Mouse (Mus musculus) MEL (cell line): ENCODE measurements around the gene Fam76a. TPM values are rescaled to one million over a fixed set of nuclear protein-coding genes. Genes with fewer than 3 reads are reported as not detected.

Source experiments
- DNase-seq: peaks from one replicate; pipeline ENCODE4 v3.0.0; 2011; ENCODE audit warnings: low read depth, low spot score
- H3K27ac ChIP-seq: 2 replicates; pipeline ENCODE4 v1.5.1; 2012; ENCODE audit warnings: low read depth, mild to moderate bottlenecking, control low read depth, low read length, moderate library complexity; ENCODE audit not compliant: control insufficient read depth
- H3K27me3 ChIP-seq, 2 experiments: fragments of 150-350 bp in 1 of 2; sonication (generic) in 1 of 2; 2 replicates each; pipeline ENCODE4 v1.6.1; 2012; ENCODE audit warnings: low read length in 2 of 2, mild to moderate bottlenecking in 2 of 2, improper control_type of control experiment in 1 of 2, moderate library complexity in 1 of 2; ENCODE audit not compliant: insufficient read depth in 2 of 2, control insufficient read depth in 1 of 2
- H3K36me3 ChIP-seq, 2 experiments: 2 replicates each; pipeline ENCODE4 v1.6.1; 2012 to 2014; ENCODE audit warnings: low read length in 2 of 2, improper control_type of control experiment in 1 of 2, inconsistent platforms in 1 of 2, mild to moderate bottlenecking in 1 of 2; ENCODE audit not compliant: insufficient read depth in 2 of 2, control insufficient read depth in 1 of 2
- H3K4me1 ChIP-seq, 2 experiments: fragments of 150-350 bp in 1 of 2; sonication (generic) in 1 of 2; 2 replicates each; pipeline ENCODE4 v1.6.1; 2012; ENCODE audit warnings: low read length in 2 of 2, improper control_type of control experiment in 1 of 2, mild to moderate bottlenecking in 1 of 2; ENCODE audit not compliant: insufficient read depth in 2 of 2, control insufficient read depth in 1 of 2
- H3K4me3 ChIP-seq, 2 experiments: fragments of 150-350 bp in 1 of 2; sonication (generic) in 1 of 2; 2 replicates each; pipeline ENCODE4 v1.5.1; 2012; ENCODE audit warnings: low read depth in 2 of 2, low read length in 2 of 2, mild to moderate bottlenecking in 2 of 2, moderate library complexity in 2 of 2, control low read depth in 1 of 2, improper control_type of control experiment in 1 of 2; ENCODE audit not compliant: control insufficient read depth in 1 of 2, insufficient read depth in 1 of 2
- H3K79me2 ChIP-seq: 2 replicates; pipeline ENCODE4 v1.6.1; 2012; ENCODE audit warnings: mild to moderate bottlenecking, low read length, moderate library complexity; ENCODE audit not compliant: control insufficient read depth, poor library complexity, insufficient read depth
- H3K9ac ChIP-seq: 2 replicates; pipeline ENCODE4 v1.6.1; 2012; ENCODE audit warnings: low read depth, mild to moderate bottlenecking, control low read depth, low read length, moderate library complexity; ENCODE audit not compliant: control insufficient read depth, poor library complexity, severe bottlenecking
- H3K9me3 ChIP-seq: fragments of 150-350 bp; sonication (generic); replicated peaks from 2 replicates; pipeline ENCODE4 v1.6.1; 2012; ENCODE audit warnings: mild to moderate bottlenecking, low read length, improper control_type of control experiment, moderate library complexity; ENCODE audit not compliant: insufficient read depth
- BHLHE40 ChIP-seq: IDR thresholded peaks from 2 replicates; pipeline ENCODE4 v1.6.1; 2012; ENCODE audit warnings: low read depth, mild to moderate bottlenecking, inconsistent platforms, low read length, improper control_type of control experiment, borderline replicate concordance
- CHD1 ChIP-seq: IDR thresholded peaks from 2 replicates; pipeline ENCODE4 v1.6.1; 2012; ENCODE audit warnings: low read depth, mild to moderate bottlenecking, inconsistent platforms, low read length, improper control_type of control experiment
- CHD2 ChIP-seq: IDR thresholded peaks from 2 replicates; pipeline ENCODE4 v1.6.1; 2011; ENCODE audit warnings: low read length, improper control_type of control experiment
- CTCF ChIP-seq, 3 experiments: IDR thresholded peaks in 2 of 3; conservative IDR thresholded peaks in 1 of 3; 2 replicates each; pipeline ENCODE4 v1.5.1; 2011 to 2012; ENCODE audit warnings: low read length in 3 of 3, low read depth in 2 of 3, mild to moderate bottlenecking in 2 of 3, improper control_type of control experiment in 1 of 3, inconsistent platforms in 1 of 3, mixed read lengths in 1 of 3, moderate library complexity in 1 of 3; ENCODE audit not compliant: control insufficient read depth in 1 of 3, insufficient read depth in 1 of 3, poor library complexity in 1 of 3, severe bottlenecking in 1 of 3
- E2F4 ChIP-seq: IDR thresholded peaks from 2 replicates; pipeline ENCODE4 v1.6.1; 2011; ENCODE audit warnings: low read depth, low read length, improper control_type of control experiment, borderline replicate concordance
- ETS1 ChIP-seq: IDR thresholded peaks from 2 replicates; pipeline ENCODE4 v1.6.1; 2012; ENCODE audit warnings: low read depth, mild to moderate bottlenecking, inconsistent platforms, low read length, improper control_type of control experiment, moderate library complexity
- GABPA ChIP-seq: IDR thresholded peaks from 2 replicates; pipeline ENCODE4 v1.6.1; 2012; ENCODE audit warnings: low read depth, mild to moderate bottlenecking, inconsistent platforms, low read length, improper control_type of control experiment, moderate library complexity
- HCFC1 ChIP-seq: IDR thresholded peaks from 2 replicates; pipeline ENCODE4 v1.6.1; 2012; ENCODE audit warnings: low read depth, mild to moderate bottlenecking, inconsistent platforms, low read length, improper control_type of control experiment, moderate library complexity
- MAFK ChIP-seq: IDR thresholded peaks from 2 replicates; pipeline ENCODE4 v1.6.1; 2011; ENCODE audit warnings: low read depth, mild to moderate bottlenecking, low read length, improper control_type of control experiment, borderline replicate concordance
- MEF2A ChIP-seq: IDR thresholded peaks from 2 replicates; pipeline ENCODE4 v1.6.1; 2014; ENCODE audit warnings: low read depth, mild to moderate bottlenecking, inconsistent platforms, low read length, improper control_type of control experiment; ENCODE audit not compliant: poor library complexity, insufficient replicate concordance, severe bottlenecking; ENCODE audit errors: extremely low read depth
- MXI1 ChIP-seq: IDR thresholded peaks from 2 replicates; pipeline ENCODE4 v1.6.1; 2011; ENCODE audit warnings: mild to moderate bottlenecking, low read depth, low read length, improper control_type of control experiment
- MYC ChIP-seq: IDR thresholded peaks from 2 replicates; pipeline ENCODE4 v1.6.1; 2011; ENCODE audit warnings: low read depth, mild to moderate bottlenecking, low read length, improper control_type of control experiment, moderate library complexity
- NELFE ChIP-seq: IDR thresholded peaks from 2 replicates; pipeline ENCODE4 v1.6.1; 2011; ENCODE audit warnings: low read depth, low read length, improper control_type of control experiment
- NRF1 ChIP-seq: IDR thresholded peaks from 2 replicates; pipeline ENCODE4 v1.6.1; 2014; ENCODE audit warnings: low read depth, mild to moderate bottlenecking, inconsistent platforms, low read length, improper control_type of control experiment, moderate library complexity; ENCODE audit not compliant: poor library complexity, insufficient read depth, severe bottlenecking
- POLR2A ChIP-seq, 2 experiments: IDR thresholded peaks; 2 replicates each; pipeline ENCODE4 v1.6.1; 2011 to 2012; ENCODE audit warnings: low read length in 2 of 2, mild to moderate bottlenecking in 2 of 2, control low read depth in 1 of 2, improper control_type of control experiment in 1 of 2, low read depth in 1 of 2, moderate library complexity in 1 of 2; ENCODE audit not compliant: control insufficient read depth in 1 of 2, insufficient read depth in 1 of 2, poor library complexity in 1 of 2
- POLR2AphosphoS5 ChIP-seq: IDR thresholded peaks from 2 replicates; pipeline ENCODE4 v1.6.1; 2012; ENCODE audit warnings: low read depth, borderline replicate concordance, mild to moderate bottlenecking, inconsistent platforms, low read length, moderate library complexity, mixed read lengths
- RAD21 ChIP-seq: IDR thresholded peaks from 2 replicates; pipeline ENCODE4 v1.6.1; 2011; ENCODE audit warnings: mild to moderate bottlenecking, low read depth, low read length, improper control_type of control experiment
- RCOR1 ChIP-seq: IDR thresholded peaks from 2 replicates; pipeline ENCODE4 v1.6.1; 2012; ENCODE audit warnings: low read depth, mild to moderate bottlenecking, inconsistent platforms, low read length, improper control_type of control experiment
- SIN3A ChIP-seq: IDR thresholded peaks from 2 replicates; pipeline ENCODE4 v1.6.1; 2012; ENCODE audit warnings: low read length, improper control_type of control experiment, inconsistent platforms
- SMC3 ChIP-seq: IDR thresholded peaks from 2 replicates; pipeline ENCODE4 v1.6.1; 2011; ENCODE audit warnings: low read depth, low read length, improper control_type of control experiment
- TAL1 ChIP-seq: IDR thresholded peaks from 2 replicates; pipeline ENCODE4 v1.6.1; 2012; ENCODE audit warnings: mild to moderate bottlenecking, inconsistent platforms, low read length, moderate library complexity, mixed read lengths
- TBP ChIP-seq: IDR thresholded peaks from 2 replicates; pipeline ENCODE4 v1.8.0; 2011; ENCODE audit warnings: low read depth, low read length, improper control_type of control experiment
- TCF12 ChIP-seq: IDR thresholded peaks from 2 replicates; pipeline ENCODE4 v1.6.1; 2014; ENCODE audit warnings: low read depth, mild to moderate bottlenecking, inconsistent platforms, low read length, improper control_type of control experiment, moderate library complexity
- USF1 ChIP-seq: IDR thresholded peaks from 2 replicates; pipeline ENCODE4 v1.6.1; 2014; ENCODE audit warnings: low read depth, mild to moderate bottlenecking, inconsistent platforms, low read length, improper control_type of control experiment, moderate library complexity
- ZC3H11A ChIP-seq: IDR thresholded peaks from 2 replicates; pipeline ENCODE4 v1.6.1; 2012; ENCODE audit warnings: low read depth, mild to moderate bottlenecking, inconsistent platforms, low read length, improper control_type of control experiment
- ZKSCAN1 ChIP-seq: IDR thresholded peaks from 2 replicates; pipeline ENCODE4 v1.6.1; 2012; ENCODE audit warnings: low read depth, mild to moderate bottlenecking, inconsistent platforms, low read length, improper control_type of control experiment, moderate library complexity
- ZNF384 ChIP-seq: IDR thresholded peaks from 2 replicates; pipeline ENCODE4 v1.6.1; 2012; ENCODE audit warnings: low read depth, mild to moderate bottlenecking, inconsistent platforms, low read length, improper control_type of control experiment
- polyA plus RNA-seq, 2 experiments: library from polyadenylated mRNA; stranded (reverse) in 1 of 2; unstranded in 1 of 2; fragments of >175 nt in 1 of 2; fragments of >200 nt in 1 of 2; gene quantifications; 2 replicates each; pipeline versions ENCODE4 v1.2.1 to v1.2.4; 2012; ENCODE audit warnings: low replicate concordance in 2 of 2, low read depth in 1 of 2; ENCODE audit not compliant: insufficient read length in 2 of 2, insufficient read depth in 1 of 2, missing spikeins in 1 of 2
- total RNA-seq: library from RNA; depleted of rRNA; stranded (reverse); fragments of 300-350 nt; gene quantifications from 2 replicates; pipeline ENCODE4 v1.2.3, GENCODE M21; 2012

Gene Fam76a
- total and polyA plus RNA-seq, 3 experiments = 8.4 to 15.4 TPM; not detected in 1

DNA sequence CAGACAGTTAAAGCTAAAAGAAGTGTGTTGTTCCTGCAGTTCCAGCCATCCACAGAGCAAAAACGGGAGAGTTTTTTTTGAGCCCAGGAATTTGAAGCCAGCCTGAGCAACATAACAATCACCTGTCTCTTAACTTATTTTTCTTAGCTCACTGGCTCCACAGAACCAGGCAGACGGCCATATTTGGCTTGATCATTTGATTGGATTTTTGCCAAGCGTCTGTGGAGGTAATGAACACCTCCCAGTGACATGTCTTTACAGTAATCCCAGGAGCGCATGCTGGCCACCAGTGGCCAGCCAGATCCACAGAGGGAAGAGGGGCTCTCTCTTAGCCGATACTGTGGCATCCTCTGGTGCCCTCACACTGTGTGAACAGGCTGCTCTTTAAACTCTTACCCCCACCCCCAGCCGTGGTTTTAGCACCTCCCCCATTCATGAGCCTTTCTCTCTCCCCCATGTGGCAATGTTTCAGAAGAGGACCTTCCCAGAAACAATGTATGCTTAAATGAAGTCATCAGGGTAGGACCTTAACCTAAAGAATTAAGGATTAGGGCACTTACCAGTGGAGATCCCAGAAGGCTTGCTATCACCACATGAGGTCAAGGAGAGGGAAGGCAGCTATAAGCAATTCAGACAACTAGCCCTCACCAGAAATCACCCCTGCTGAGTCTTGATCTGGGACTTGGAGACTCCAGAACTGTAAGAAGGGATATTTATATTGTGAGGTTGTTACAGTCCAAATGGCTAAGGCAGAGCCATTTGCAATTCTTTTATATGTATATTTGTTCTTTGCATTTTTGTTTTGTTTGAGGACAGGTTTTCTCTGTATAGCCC, 46.0 kb upstream of the Fam76a start:
- peaks cover 6 to 12% of the 10 kb centered on the region in 2 experiments for H3K27me3 ChIP-seq
- no peaks in the 10 kb centered on the region for H3K9me3 ChIP-seq
- no peaks in the 10 kb centered on the region for H3K4me1 ChIP-seq
- TF ChIP-seq MAFK (no peak), CHD2 (no peak), RAD21 (no peak), GABPA (no peak), CHD1 (no peak), SMC3 (no peak), HCFC1 (no peak), MEF2A (no peak), MXI1 (no peak), SIN3A (no peak), ZKSCAN1 (no peak), MYC (no peak), E2F4 (no peak), TBP (no peak), NELFE (no peak), RCOR1 (no peak)
- no peak overlapping the region for H3K4me3 ChIP-seq
- H3K9ac ChIP-seq = no peak overlapping the region
- H3K36me3 ChIP-seq = no peaks in the 10 kb centered on the region
- no peak overlapping the region for H3K27ac ChIP-seq
- DNase-seq = no peak
- H3K79me2 ChIP-seq = no peaks in the 10 kb centered on the region

DNA sequence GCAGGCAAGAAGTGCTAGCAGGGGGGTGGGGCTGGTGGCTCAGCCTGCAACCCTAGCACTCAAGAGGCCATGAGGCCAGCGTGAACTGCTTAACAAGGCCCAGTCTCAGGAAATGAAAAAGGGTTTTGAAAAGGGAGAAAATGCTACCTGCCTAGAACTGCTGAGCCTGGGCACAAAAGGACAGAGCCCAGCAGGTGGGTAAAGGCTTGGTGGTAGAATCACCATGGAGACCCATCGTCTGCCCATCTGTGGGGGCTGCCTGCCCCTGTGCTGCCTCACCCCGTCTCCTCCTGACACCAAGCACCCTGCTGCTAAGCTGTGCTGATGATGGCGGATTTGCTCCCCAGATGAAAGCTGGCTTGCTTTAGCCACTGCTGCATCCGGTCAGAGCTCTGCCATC, 42.1 kb upstream of the Fam76a start:
- no peak for DNase-seq
- H3K27ac ChIP-seq = no peak overlapping the region
- H3K4me3 ChIP-seq = no peak overlapping the region
- no peak overlapping the region for H3K9ac ChIP-seq
- H3K9me3 ChIP-seq = no peaks in the 10 kb centered on the region
- TF ChIP-seq NRF1 = no peak
- no peak for TF ChIP-seq SMC3
- no peak for TF ChIP-seq MXI1
- no peak for TF ChIP-seq TCF12
- TF ChIP-seq CTCF (IDR thresholded peaks at IDR 0.05 in 2 of 3, conservative IDR thresholded peaks at IDR 0.05 in 1 of 3; ENCODE audit: control insufficient read depth in 1 of 3, insufficient read depth in 1 of 3, low read depth in 2 of 3, low read length in 3 of 3, poor library complexity in 1 of 3, severe bottlenecking in 1 of 3) = no peak
- no peak for TF ChIP-seq USF1
- no peak for TF ChIP-seq RCOR1
- TF ChIP-seq POLR2AphosphoS5 = no peak
- TF ChIP-seq BHLHE40 = no peak
- TF ChIP-seq POLR2A (IDR thresholded peaks at IDR 0.05; ENCODE audit: control insufficient read depth in 1 of 2, insufficient read depth in 1 of 2, low read depth in 1 of 2, low read length in 2 of 2, poor library complexity in 1 of 2) = no peak
- TF ChIP-seq CHD2 = no peak
- TF ChIP-seq MYC = no peak
- no peak for TF ChIP-seq NELFE
- no peak for TF ChIP-seq MEF2A
- no peak for TF ChIP-seq ZC3H11A
- TF ChIP-seq TAL1 = no peak
- no peak for TF ChIP-seq ETS1
- no peak for TF ChIP-seq E2F4
- TF ChIP-seq CHD1 = no peak
- TF ChIP-seq ZNF384 = no peak
- no peaks in the 10 kb centered on the region for H3K79me2 ChIP-seq
- H3K27me3 ChIP-seq = peaks cover 3 to 7% of the 10 kb centered on the region in 2 experiments; a peak in 3 of 4 replicates
- peaks cover 0 to 11% of the 10 kb centered on the region in 2 experiments; a peak in 2 of 4 replicates for H3K4me1 ChIP-seq
- peaks cover 0 to 2% of the 10 kb centered on the region in 2 experiments; a peak in 2 of 4 replicates for H3K36me3 ChIP-seq
